Mouse (Mus musculus) limb, embryonic 15.5 days (tissue): ENCODE data around the gene Gm5460. TPM values are rescaled to one million over a fixed set of nuclear protein-coding genes. Genes with fewer than 3 reads are reported as not detected.
A peak's percentile ranks its signal among the peaks of the same experiment; 100 is the strongest.

Experiments
- ATAC-seq: fragments of 200-750 bp; cut with Nextera tagmentation; 2 replicates; pipeline ENCODE4 v1.8.0; 2017; ENCODE audit warnings: low read depth, moderate TSS enrichment; ENCODE audit not compliant: insufficient number of reproducible peaks, low FRiP score, low TSS enrichment
- H3K27ac ChIP-seq: fragments of 300-500 bp; sonication (generic); 2 replicates; pipeline ENCODE4 v1.5.1; 2015; ENCODE audit warnings: moderate library complexity, mild to moderate bottlenecking, inconsistent platforms
- H3K27me3 ChIP-seq: fragments of 300-500 bp; sonication (generic); 2 replicates; pipeline ENCODE4 v1.6.1; 2015; ENCODE audit warnings: inconsistent platforms
- H3K36me3 ChIP-seq: fragments of 300-500 bp; sonication (generic); 2 replicates; pipeline ENCODE4 v1.6.1; 2015; ENCODE audit warnings: inconsistent platforms
- H3K4me1 ChIP-seq: fragments of 300-500 bp; sonication (generic); 2 replicates; pipeline ENCODE4 v1.6.1; 2015; ENCODE audit warnings: inconsistent platforms
- H3K4me2 ChIP-seq: fragments of 300-500 bp; sonication (generic); 2 replicates; pipeline ENCODE4 v1.6.1; 2015; ENCODE audit warnings: mild to moderate bottlenecking, inconsistent platforms
- H3K4me3 ChIP-seq: fragments of 300-500 bp; sonication (generic); 2 replicates; pipeline ENCODE4 v1.5.1; 2015; ENCODE audit warnings: mild to moderate bottlenecking, inconsistent platforms
- H3K9ac ChIP-seq: fragments of 300-500 bp; sonication (generic); 2 replicates; pipeline ENCODE4 v1.6.1; 2015; ENCODE audit warnings: inconsistent platforms
- H3K9me3 ChIP-seq: fragments of 300-500 bp; sonication (generic); 2 replicates; pipeline ENCODE4 v1.6.1; 2016; ENCODE audit warnings: inconsistent platforms
- WGBS: fragments of 180-500 bp; shearing (Covaris S2); methylation state at CpG from one replicate; pipeline ENCODE4 v1.1.7; 2015; 5-methylcytosine and 5-hydroxymethylcytosine counted together
- polyA plus RNA-seq: library from polyadenylated mRNA; unstranded; fragments of >200 nt; fragmentation: Nextera tagmentation; extraction: Ambion mirVana; gene quantifications from 2 replicates; pipeline ENCODE4 v1.2.1, GENCODE M21; 2015

Gm5460 gene
- polyA plus RNA-seq = not detected in 2 replicates

- no peak for ATAC-seq
- Histone ChIP-seq H3K4me3 (no peak within 1 kb of the TSS), H3K4me2 (no peak within 1 kb of the TSS), H3K36me3 (no peaks in the 10 kb centered on the region), H3K4me1 (no peaks in the 10 kb centered on the region), H3K9me3 (no peaks in the 10 kb centered on the region), H3K27me3 (no peaks in the 10 kb centered on the region), H3K27ac (no peak within 1 kb of the TSS), H3K9ac (no peak within 1 kb of the TSS)
- WGBS = 88% methylated on average over 4 of the region's 4 CpGs
Observed at GRCm38 (mm10) chr14:34016381-34016780, at the start of gene Gm5460. Gm5460 (plus strand) TSS chr14:34016758.

DNA sequence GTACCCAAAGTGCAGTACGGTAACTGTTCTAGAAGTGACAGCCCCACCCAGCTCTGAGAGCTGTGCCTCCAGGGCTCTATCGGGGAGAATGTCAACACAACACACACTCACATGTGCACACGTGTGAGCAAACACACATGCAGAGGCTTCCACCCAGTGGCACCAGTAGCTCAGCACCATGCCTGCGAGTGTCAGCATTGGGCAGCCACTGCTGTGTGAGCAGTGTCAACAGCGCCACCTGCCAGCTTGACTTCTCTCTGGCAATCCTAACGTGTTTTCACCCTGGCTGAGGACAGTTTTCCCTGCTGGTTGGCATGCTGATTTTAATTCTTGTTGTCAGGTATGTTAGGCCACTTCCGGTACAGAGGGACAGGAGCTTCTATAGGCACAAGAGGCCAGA, 43.9 kb upstream of the Gm5460 start:
- no peak overlapping the region for H3K4me3 ChIP-seq
- WGBS = 42% methylated on average over 7 of the region's 7 CpGs
- no peak for ATAC-seq

DNA sequence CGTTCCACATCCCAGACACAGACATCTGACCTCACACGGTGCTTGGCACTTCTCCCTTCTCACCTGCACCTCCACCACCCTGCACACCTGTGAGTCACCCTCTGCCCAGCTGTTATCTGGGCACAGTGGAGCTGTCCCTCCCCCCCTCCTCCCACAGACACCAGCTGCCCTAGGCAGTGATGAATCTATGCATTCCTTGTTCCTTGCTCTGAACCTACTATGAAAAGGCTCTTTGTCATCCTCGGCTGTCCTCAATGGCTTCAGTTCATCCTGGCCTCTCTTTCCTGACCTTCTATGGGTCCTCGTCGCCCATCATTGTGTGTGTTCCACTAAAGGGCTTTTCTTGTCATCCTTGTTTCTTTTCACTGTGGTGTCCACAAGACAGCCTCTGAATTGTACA, 41.8 kb upstream of the Gm5460 start:
- Histone ChIP-seq H3K36me3 (no peaks in the 10 kb centered on the region), H3K27ac (no peak overlapping the region), H3K27me3 (peaks cover 12% of the 10 kb centered on the region; the same call in 1 of the 2 replicates), H3K9me3 (no peaks in the 10 kb centered on the region), H3K4me1 (peaks cover 4% of the 10 kb centered on the region; the same call in 1 of the 2 replicates), H3K4me3 (no peak overlapping the region), H3K9ac (no peak overlapping the region), H3K4me2 (no peak overlapping the region)
- no peak for ATAC-seq
- WGBS = 78% methylated on average over 5 of the region's 5 CpGs

More for the DNA sequence above, 43.9 kb upstream of the Gm5460 start:
- no peak overlapping the region for H3K4me2 ChIP-seq
- H3K9ac ChIP-seq = no peak overlapping the region
- H3K9me3 ChIP-seq = no peaks in the 10 kb centered on the region
- H3K4me1 ChIP-seq = no peaks in the 10 kb centered on the region
- no peaks in the 10 kb centered on the region for H3K36me3 ChIP-seq
- no peak overlapping the region for H3K27ac ChIP-seq
- peaks cover 12% of the 10 kb centered on the region; the same call in 1 of the 2 replicates for H3K27me3 ChIP-seq

- Histone ChIP-seq H3K27me3 (peaks cover 5% of the 10 kb centered on the region; the same call in 1 of the 2 replicates), H3K27ac (no peak overlapping the region), H3K9me3 (no peaks in the 10 kb centered on the region), H3K4me2 (peak overlapping the region; percentile 71; the same call in 1 of the 2 replicates), H3K4me1 (peaks cover 4% of the 10 kb centered on the region; the same call in 1 of the 2 replicates), H3K9ac (no peak overlapping the region), H3K36me3 (no peaks in the 10 kb centered on the region), H3K4me3 (no peak overlapping the region)
- no peak for ATAC-seq
- WGBS = 10% methylated on average over 7 of the region's 7 CpGs
Observed at GRCm38 (mm10) chr14:33977748-33978147, 38.8 kb upstream of the Gm5460 start.

- no peak within 1 kb of the TSS for H3K27ac ChIP-seq
- no peak for ATAC-seq
- no peaks in the 10 kb centered on the region for H3K36me3 ChIP-seq
- WGBS = 2% methylated on average over 25 of the region's 25 CpGs
- no peaks in the 10 kb centered on the region for H3K9me3 ChIP-seq
- H3K4me1 ChIP-seq = peaks cover 4% of the 10 kb centered on the region; the same call in 1 of the 2 replicates
- H3K4me2 ChIP-seq = peak within 1 kb of the TSS; percentile 71
- peak within 1 kb of the TSS; percentile 39 for H3K4me3 ChIP-seq
- peaks cover 5% of the 10 kb centered on the region; the same call in 1 of the 2 replicates for H3K27me3 ChIP-seq
- no peak within 1 kb of the TSS for H3K9ac ChIP-seq
Observed at GRCm38 (mm10) chr14:33978604-33979059, 37.9 kb upstream of the Gm5460 start, which contains the start of gene Zfp488. Zfp488 (minus strand) TSS chr14:33978764.

DNA sequence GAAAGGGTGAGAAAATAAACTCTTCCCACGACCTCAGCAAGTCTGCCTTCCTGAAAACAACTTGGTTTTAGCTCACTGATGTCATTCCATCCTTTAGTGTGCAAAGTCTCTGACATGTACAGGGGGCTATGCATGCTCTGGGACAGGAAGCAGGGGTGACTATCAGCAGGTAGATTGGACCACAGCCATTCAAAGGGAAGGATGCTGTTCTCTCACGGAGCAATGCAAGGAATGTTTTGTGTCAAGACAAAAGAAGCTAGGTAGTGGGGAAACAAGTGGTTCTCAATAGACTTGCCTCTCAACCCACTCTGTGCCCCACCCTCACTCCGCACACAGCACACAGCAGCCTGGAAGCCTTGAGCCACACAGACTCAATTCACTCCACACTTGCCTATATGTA, 27.4 kb upstream of the Gm5460 start:
- Histone ChIP-seq H3K27ac (no peak overlapping the region), H3K4me3 (no peak overlapping the region), H3K27me3 (no peaks in the 10 kb centered on the region), H3K4me2 (no peak overlapping the region), H3K9me3 (no peaks in the 10 kb centered on the region), H3K4me1 (no peaks in the 10 kb centered on the region), H3K9ac (no peak overlapping the region), H3K36me3 (no peaks in the 10 kb centered on the region)
- 67% methylated on average over 3 of the region's 3 CpGs for WGBS
- no peak for ATAC-seq

GRCm38 (mm10) chr14:33991971-33992370, 24.6 kb upstream of the Gm5460 start:
- ATAC-seq = no peak
- H3K4me3 ChIP-seq = no peak overlapping the region
- H3K9ac ChIP-seq = no peak overlapping the region
- WGBS = 62% methylated on average over 4 of the region's 4 CpGs
- no peak overlapping the region for H3K27ac ChIP-seq
- no peaks in the 10 kb centered on the region for H3K36me3 ChIP-seq
- H3K9me3 ChIP-seq = no peaks in the 10 kb centered on the region
- no peaks in the 10 kb centered on the region for H3K4me1 ChIP-seq
- H3K27me3 ChIP-seq = no peaks in the 10 kb centered on the region
- no peak overlapping the region for H3K4me2 ChIP-seq

DNA sequence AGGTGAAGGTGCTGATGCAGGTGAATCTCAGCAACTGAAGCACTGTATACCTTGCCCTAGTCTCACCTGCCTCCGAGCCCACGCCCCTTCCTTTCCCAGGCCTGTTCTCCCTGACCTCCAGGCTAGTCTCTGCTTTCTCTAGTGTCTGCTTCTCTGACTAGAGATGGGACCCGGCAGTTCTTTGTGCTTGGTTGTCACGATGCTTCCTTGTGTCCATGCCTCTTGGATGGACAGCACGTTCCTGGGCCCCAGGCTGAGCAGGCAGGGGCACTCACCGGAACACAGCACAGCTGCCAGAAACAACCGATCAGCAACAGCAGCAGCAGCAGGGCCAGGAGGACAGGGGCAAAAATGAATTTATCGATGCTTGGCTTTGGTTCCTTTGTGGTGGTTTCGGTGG, 23.5 kb upstream of the Gm5460 start:
- no peak overlapping the region for H3K4me2 ChIP-seq
- ATAC-seq = no peak
- H3K9ac ChIP-seq = no peak overlapping the region
- no peaks in the 10 kb centered on the region for H3K4me1 ChIP-seq
- WGBS = 92% methylated on average over 9 of the region's 9 CpGs
- no peaks in the 10 kb centered on the region for H3K9me3 ChIP-seq
- H3K4me3 ChIP-seq = no peak overlapping the region
- no peak overlapping the region for H3K27ac ChIP-seq
- H3K27me3 ChIP-seq = no peaks in the 10 kb centered on the region
- H3K36me3 ChIP-seq = no peaks in the 10 kb centered on the region

GRCm38 (mm10) chr14:33993521-33994289, 22.9 kb upstream of the Gm5460 start:
- Histone ChIP-seq H3K27me3 (no peaks in the 10 kb centered on the region), H3K9me3 (no peaks in the 10 kb centered on the region), H3K36me3 (no peaks in the 10 kb centered on the region), H3K9ac (no peak overlapping the region), H3K4me1 (no peaks in the 10 kb centered on the region), H3K27ac (no peak overlapping the region), H3K4me2 (no peak overlapping the region), H3K4me3 (no peak overlapping the region)
- no peak for ATAC-seq
- WGBS = 86% methylated on average over 6 of the region's 6 CpGs

DNA sequence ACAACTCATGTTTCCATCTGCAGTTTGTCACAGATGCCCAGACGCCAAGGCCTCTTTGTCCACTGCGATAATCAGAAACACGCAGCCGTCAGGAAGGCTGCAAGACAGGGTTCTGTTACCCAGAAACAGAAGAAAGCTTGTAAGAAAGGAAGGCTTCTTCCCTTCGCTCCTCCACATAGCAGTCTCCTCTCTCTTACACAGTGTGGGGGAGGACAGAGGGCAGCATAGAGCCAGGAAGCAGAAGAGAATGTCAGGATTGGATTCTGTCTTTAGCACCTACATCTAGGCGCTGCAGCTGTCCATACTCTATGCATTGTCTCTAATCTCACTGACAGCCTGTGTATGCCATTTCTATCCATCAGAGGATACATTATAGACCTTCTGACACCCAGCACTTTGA, 19.1 kb upstream of the Gm5460 start:
- ATAC-seq = no peak
- 37% methylated on average over 6 of the region's 6 CpGs for WGBS
- no peak overlapping the region for H3K4me3 ChIP-seq
- no peaks in the 10 kb centered on the region for H3K9me3 ChIP-seq
- H3K36me3 ChIP-seq = no peaks in the 10 kb centered on the region
- no peak overlapping the region for H3K4me2 ChIP-seq
- no peaks in the 10 kb centered on the region for H3K27me3 ChIP-seq
- H3K27ac ChIP-seq = no peak overlapping the region
- no peaks in the 10 kb centered on the region for H3K4me1 ChIP-seq
- H3K9ac ChIP-seq = no peak overlapping the region

DNA sequence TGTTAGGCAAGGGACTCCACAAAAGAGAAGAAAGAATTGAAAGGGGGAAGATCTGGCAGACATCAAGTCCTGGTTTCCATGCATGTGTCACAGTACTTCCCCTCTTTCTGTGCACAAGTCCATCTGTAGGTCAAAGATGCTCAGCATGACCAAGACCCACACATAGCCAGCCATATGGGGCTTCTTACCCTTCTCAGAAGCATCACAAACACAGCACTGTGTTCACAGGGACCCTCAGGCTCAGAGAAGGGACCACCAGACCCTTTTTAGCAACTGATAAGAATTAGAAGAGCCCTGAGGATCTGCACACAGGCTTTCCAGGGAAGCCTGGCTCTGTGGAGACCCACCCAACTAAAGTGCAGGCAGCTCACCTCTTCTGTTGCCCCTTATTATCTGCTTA, 16.5 kb upstream of the Gm5460 start:
- Histone ChIP-seq H3K27ac (no peak overlapping the region), H3K4me1 (no peaks in the 10 kb centered on the region), H3K9ac (no peak overlapping the region), H3K9me3 (no peaks in the 10 kb centered on the region), H3K4me3 (no peak overlapping the region), H3K36me3 (no peaks in the 10 kb centered on the region), H3K4me2 (no peak overlapping the region), H3K27me3 (no peaks in the 10 kb centered on the region)
- no peak for ATAC-seq

GRCm38 (mm10) chr14:34001445-34001844, 15.1 kb upstream of the Gm5460 start:
- Histone ChIP-seq H3K4me1 (no peaks in the 10 kb centered on the region), H3K27me3 (no peaks in the 10 kb centered on the region), H3K36me3 (no peaks in the 10 kb centered on the region), H3K4me3 (no peak overlapping the region), H3K27ac (no peak overlapping the region), H3K4me2 (no peak overlapping the region), H3K9ac (no peak overlapping the region), H3K9me3 (no peaks in the 10 kb centered on the region)
- ATAC-seq = no peak
